Mouse (Mus musculus) erythroblast, embryonic 14.5 days (primary cell): ENCODE measurements around the gene Fam102b. TPM values are rescaled to one million over a fixed set of nuclear protein-coding genes. Genes with fewer than 3 reads are reported as not detected.

Experiments used
- H3K27me3 ChIP-seq: 2 replicates; pipeline ENCODE4 v1.6.1; 2012; ENCODE audit warnings: inconsistent platforms; ENCODE audit not compliant: control insufficient read depth
- H3K36me3 ChIP-seq: 2 replicates; pipeline ENCODE4 v1.6.1; 2012; ENCODE audit warnings: mild to moderate bottlenecking, inconsistent platforms; ENCODE audit not compliant: control insufficient read depth
- H3K4me1 ChIP-seq: 2 replicates; pipeline ENCODE4 v1.6.1; 2012; ENCODE audit warnings: inconsistent platforms; ENCODE audit not compliant: control insufficient read depth
- H3K4me3 ChIP-seq: replicated peaks from 2 replicates; pipeline ENCODE3; 2012; ENCODE audit warnings: moderate library complexity, mild to moderate bottlenecking, inconsistent platforms
- H3K9me3 ChIP-seq: 2 replicates; pipeline ENCODE4 v1.6.1; 2012; ENCODE audit warnings: low read length, inconsistent platforms, mixed read lengths; ENCODE audit not compliant: control insufficient read depth
- GATA1 ChIP-seq: IDR thresholded peaks from 2 replicates; pipeline ENCODE4 v1.6.1; 2012; ENCODE audit warnings: low read length, inconsistent platforms, mixed read lengths
- TAL1 ChIP-seq: IDR thresholded peaks from 3 replicates; pipeline ENCODE4 v1.6.1; 2012; ENCODE audit warnings: low read length, inconsistent platforms, mixed read lengths
- polyA plus RNA-seq: library from polyadenylated mRNA; stranded (reverse); fragments of >175 nt; gene quantifications from 2 replicates; pipeline ENCODE4 v1.2.3, GENCODE M21; 2012

Fam102b gene
- polyA plus RNA-seq, result 0.01 TPM in 1 of 2 replicates, not detected in the other

GRCm38 (mm10) chr3:109027515-109027987, at the start of gene Fam102b:
Gene Fam102b (minus strand): TSS chr3:109027607.
- H3K4me1 ChIP-seq, result peaks cover 22% of the 10 kb centered on the region
- peaks cover 9% of the 10 kb centered on the region for H3K27me3 ChIP-seq
- no peaks in the 10 kb centered on the region for H3K36me3 ChIP-seq
- H3K4me3 ChIP-seq, result peak within 1 kb of the TSS; percentile 69
- no peaks in the 10 kb centered on the region for H3K9me3 ChIP-seq
- TF ChIP-seq TAL1 (no peak), GATA1 (no peak)

GRCm38 (mm10) chr3:109062989-109063388, 35.6 kb upstream of the Fam102b start:
- Histone ChIP-seq H3K4me3 (no peak overlapping the region), H3K36me3 (no peaks in the 10 kb centered on the region), H3K4me1 (no peaks in the 10 kb centered on the region), H3K9me3 (no peaks in the 10 kb centered on the region), H3K27me3 (no peaks in the 10 kb centered on the region)
- TF ChIP-seq GATA1, result no peak
- no peak for TF ChIP-seq TAL1

GRCm38 (mm10) chr3:109062391-109062790, 35.0 kb upstream of the Fam102b start:
- Histone ChIP-seq H3K9me3 (no peaks in the 10 kb centered on the region), H3K36me3 (no peaks in the 10 kb centered on the region), H3K4me1 (no peaks in the 10 kb centered on the region), H3K27me3 (no peaks in the 10 kb centered on the region), H3K4me3 (no peak overlapping the region)
- no peak for TF ChIP-seq GATA1
- TF ChIP-seq TAL1, result no peak

- TF ChIP-seq TAL1 (no peak), GATA1 (no peak)
- Histone ChIP-seq H3K27me3 (no peaks in the 10 kb centered on the region), H3K4me3 (no peak overlapping the region), H3K9me3 (no peaks in the 10 kb centered on the region), H3K36me3 (no peaks in the 10 kb centered on the region), H3K4me1 (no peaks in the 10 kb centered on the region)
Observed at GRCm38 (mm10) chr3:109059903-109060302, 32.5 kb upstream of the Fam102b start.

GRCm38 (mm10) chr3:109051946-109052331, 24.5 kb upstream of the Fam102b start:
- no peak for TF ChIP-seq GATA1
- no peak for TF ChIP-seq TAL1
- Histone ChIP-seq H3K4me3 (no peak overlapping the region), H3K4me1 (no peaks in the 10 kb centered on the region), H3K36me3 (no peaks in the 10 kb centered on the region), H3K27me3 (no peaks in the 10 kb centered on the region), H3K9me3 (no peaks in the 10 kb centered on the region)

DNA sequence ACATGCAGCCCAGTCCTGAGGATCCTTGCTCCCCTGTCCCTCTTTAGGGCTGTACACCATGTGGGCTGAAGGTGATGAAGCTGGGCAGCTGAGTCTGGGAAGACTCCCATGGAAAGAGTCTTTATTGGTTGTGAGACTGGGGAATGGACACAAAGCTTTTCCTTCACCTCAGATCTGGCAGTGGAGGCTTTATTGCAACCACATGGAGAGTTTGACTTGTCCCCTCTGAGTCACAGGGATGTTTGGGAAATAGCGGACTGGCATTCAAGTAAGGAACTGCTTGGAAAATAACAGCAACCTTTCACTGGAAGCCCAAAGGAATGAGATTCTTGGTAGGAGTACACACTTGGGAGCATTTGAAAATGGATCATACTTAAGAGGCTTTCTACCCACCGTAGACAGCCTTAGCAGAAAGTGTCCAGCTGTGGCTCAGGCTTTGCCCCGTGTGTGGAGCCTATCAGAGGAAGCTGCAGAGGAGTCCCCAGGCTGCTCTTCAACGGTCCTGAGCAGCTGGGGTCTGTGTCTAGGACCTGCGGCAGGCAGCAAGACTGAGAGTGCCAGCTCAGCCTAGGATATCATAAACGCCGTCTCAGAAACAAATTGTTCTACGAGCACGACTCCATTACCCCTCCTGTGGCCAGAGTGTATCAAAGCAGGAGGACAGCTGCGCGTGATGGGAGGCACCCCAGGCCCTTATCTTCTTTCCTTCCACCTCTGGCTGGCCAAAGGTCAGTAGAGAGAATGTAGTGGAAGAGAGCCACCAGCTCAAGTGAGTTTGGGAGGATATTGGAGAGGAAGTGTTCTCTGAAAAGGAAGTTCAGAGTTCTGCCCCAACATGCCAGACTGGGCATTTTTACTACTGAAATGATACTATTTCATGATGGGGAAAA, 23.9 kb upstream of the Fam102b start:
- no peaks in the 10 kb centered on the region for H3K9me3 ChIP-seq
- TF ChIP-seq GATA1 (no peak), TAL1 (no peak)
- H3K4me3 ChIP-seq, result no peak overlapping the region
- H3K4me1 ChIP-seq, result no peaks in the 10 kb centered on the region
- no peaks in the 10 kb centered on the region for H3K27me3 ChIP-seq
- H3K36me3 ChIP-seq, result no peaks in the 10 kb centered on the region

DNA sequence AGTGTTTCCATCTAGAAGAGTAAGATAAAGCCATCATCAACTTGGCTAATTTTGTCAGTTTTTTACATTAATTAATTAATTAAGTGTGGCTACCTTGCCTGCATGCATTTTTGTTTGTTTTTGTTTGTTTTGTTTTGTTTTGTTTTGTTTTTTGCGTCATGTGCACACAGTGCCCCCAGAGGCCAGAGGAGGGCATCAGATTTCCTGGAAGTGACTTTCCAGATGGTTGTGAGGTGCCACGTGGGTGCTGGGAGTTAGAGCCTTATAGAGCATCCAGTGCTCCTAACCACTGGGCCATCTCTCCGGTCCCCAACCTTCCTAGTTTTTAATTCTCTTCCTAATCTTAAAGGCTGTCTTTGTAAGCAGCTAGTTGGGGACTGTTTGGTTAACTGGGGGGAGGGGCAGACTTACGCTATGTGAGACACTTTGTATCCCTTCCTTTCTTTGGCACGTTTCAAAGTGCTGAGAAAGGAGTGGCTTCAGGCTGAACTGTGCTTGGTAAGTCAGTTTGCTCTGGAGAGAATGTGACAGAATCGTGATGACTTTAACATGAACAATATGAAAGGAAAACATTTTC, 20.4 kb upstream of the Fam102b start:
- no peaks in the 10 kb centered on the region for H3K4me1 ChIP-seq
- H3K36me3 ChIP-seq, result no peaks in the 10 kb centered on the region
- H3K4me3 ChIP-seq, result no peak overlapping the region
- no peaks in the 10 kb centered on the region for H3K27me3 ChIP-seq
- no peaks in the 10 kb centered on the region for H3K9me3 ChIP-seq
- TF ChIP-seq GATA1 (no peak), TAL1 (no peak)

DNA sequence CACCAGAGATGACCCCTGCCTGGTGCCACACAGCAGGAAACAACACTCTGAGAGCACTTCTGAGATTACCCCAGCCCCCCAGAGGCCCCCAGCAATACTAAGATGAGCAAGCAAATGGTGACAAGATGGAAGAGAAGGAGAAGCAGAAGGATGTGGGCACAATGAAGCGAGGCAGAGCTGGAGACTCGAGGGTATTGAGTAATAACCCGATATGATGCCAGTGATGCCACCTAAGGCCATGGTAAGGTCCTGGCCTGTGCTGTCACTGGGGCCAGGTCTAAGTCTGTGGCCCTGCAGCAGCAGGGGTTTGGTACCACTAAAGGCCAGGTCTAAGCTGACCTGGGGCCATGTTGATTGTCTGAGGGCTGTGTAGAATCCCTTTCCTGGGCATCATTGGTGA, 19.0 kb upstream of the Fam102b start:
- Histone ChIP-seq H3K4me1 (no peaks in the 10 kb centered on the region), H3K4me3 (no peak overlapping the region), H3K9me3 (no peaks in the 10 kb centered on the region), H3K36me3 (no peaks in the 10 kb centered on the region), H3K27me3 (no peaks in the 10 kb centered on the region)
- no peak for TF ChIP-seq GATA1
- TF ChIP-seq TAL1, result no peak

GRCm38 (mm10) chr3:109043395-109043794, 16.0 kb upstream of the Fam102b start:
- H3K36me3 ChIP-seq, result no peaks in the 10 kb centered on the region
- no peaks in the 10 kb centered on the region for H3K9me3 ChIP-seq
- no peaks in the 10 kb centered on the region for H3K4me1 ChIP-seq
- TF ChIP-seq GATA1 (no peak), TAL1 (no peak)
- no peak overlapping the region for H3K4me3 ChIP-seq
- H3K27me3 ChIP-seq, result no peaks in the 10 kb centered on the region
